Mouse (Mus musculus): ENCODE measurements around the gene Slc1a7.

The Slc1a7 gene

GRCm38 (mm10) chr4:107971162-107971561 is 3.0 kb downstream of the Slc1a7 start:
- no peak for DNase-seq (ENCODE audit: low spot score)

GRCm38 (mm10) chr4:107974527-107974926 is 6.4 kb downstream of the Slc1a7 start:
- DNase-seq (ENCODE audit: low spot score): no peak

DNA sequence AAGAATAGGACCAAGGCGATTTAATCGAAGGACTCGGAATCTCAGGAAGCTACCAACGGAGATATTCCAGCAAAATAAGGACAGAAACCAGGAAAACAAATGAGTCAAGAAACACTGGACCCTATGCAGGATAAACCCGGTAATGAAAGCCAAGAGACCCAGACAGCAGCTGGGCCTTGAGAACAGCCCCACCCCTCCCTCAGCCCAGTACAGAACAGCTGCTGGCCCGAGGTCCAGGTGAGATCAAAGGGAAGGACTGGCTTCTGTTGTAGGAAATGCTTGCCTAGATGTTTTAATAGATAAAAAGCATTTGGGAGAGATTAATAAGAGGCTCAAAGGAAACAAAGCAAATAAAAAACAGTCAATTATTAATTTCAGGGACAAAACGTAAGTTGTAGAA is 6.9 kb downstream of the Slc1a7 start:
- DNase-seq (ENCODE audit: low spot score): no peak

DNA sequence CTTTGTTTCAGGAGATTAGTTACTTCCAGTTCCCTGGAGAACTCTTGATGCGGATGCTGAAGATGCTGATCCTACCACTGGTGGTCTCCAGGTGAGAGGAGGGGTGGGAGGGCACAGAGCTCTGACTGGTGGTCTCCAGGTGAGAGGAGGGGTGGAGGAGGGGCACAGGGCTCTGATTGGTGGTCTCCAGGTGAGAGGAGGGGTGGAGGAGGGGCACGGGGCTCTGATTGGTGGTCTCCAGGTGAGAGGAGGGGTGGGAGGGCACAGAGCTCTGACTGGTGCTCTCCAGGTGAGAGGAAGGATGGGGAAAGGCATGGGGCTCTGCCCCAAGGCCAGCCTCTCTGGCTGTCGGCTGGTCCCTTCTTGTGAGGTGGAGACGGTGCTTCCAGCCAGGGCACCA is 9.5 kb downstream of the Slc1a7 start:
- no peak for DNase-seq (ENCODE audit: low spot score)

DNA sequence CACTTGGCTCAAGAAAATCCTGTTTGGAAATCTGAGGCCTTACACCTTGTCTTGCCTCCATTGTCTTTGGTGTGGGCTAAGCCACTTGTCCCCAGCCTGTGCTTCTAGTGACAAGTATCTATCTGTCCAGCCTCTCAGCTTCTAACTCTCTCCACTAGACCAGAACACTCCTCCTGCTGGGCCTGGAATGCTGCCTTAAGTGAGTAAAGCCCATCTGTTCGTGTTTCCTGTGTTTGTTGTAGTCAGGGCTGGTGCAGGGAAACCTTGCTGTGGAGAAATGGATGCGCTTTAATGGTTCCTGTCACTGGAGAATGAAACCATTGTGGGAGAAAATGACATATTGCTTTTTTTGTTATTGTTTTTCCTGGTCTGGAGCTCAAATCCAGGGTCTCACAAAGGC is 11.4 kb downstream of the Slc1a7 start:
- no peak for DNase-seq (ENCODE audit: low spot score)

DNA sequence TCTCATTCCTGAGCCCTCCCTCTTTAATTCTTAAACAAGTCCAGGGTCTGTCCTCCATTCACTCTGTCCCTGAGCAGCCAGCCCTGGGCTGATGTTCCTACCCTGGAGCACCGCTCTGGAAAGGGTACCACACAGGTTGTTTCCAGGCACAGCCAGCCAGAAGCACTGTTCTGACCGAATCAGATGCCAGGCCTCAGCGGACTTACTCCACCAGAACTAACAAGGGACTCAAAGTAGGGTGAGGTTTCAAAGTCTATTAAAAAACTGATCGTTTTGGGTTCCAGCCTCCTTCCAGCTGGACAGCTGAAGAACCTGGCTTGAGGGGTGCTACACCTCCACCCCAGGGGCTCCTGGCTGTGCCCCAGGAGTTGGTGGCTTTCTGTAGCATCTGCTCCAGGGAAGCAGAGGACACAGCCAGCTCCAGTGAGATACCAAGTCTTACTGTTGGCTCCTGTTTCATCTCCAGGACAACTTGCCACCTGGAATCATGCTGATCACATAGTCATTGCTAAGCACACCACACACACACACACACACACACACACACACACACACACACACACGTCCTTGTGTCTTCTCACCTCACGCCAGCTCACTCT is 12.0 kb downstream of the Slc1a7 start:
- no peak for DNase-seq (ENCODE audit: low spot score)

- DNase-seq (ENCODE audit: low spot score): no peak
Observed at GRCm38 (mm10) chr4:107983717-107984116, 15.6 kb downstream of the Slc1a7 start.

DNA sequence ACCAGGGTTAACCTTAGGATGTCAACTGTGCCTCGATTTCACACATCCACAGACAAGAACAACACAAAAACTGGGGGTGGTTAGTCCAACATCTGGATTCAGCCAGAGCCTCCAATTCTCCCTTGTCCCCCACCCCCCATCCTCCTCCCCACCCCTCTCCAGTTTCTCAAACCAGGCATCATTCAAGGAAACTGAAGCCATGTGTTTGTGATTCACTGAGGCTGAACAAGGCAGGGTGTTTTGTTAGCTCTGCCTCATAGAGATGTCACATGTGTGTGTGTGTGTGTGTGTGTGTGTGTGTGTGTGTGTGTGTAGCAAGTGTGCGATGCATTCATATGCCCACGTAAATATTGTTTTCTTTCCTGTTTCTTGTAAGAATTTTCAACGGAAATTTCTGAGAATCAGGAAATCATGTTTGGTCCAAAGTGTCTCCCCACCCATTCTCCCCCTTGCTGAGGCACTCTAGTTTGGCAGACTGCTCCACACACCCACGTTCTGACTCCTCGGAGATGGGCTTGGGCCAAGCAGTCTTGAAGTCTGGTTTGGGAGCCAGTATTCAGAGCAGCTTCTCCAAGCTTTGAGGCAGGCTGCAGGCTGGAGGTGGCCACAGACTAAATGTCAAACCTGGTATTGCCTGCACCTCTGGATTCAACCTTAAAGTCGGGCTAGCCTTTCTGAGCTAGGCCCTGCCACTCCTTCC is 16.3 kb downstream of the Slc1a7 start:
- DNase-seq (ENCODE audit: low spot score): no peak

GRCm38 (mm10) chr4:107985812-107986211 is 17.7 kb downstream of the Slc1a7 start:
- no peak for DNase-seq (ENCODE audit: low spot score)

- DNase-seq (ENCODE audit: low spot score): no peak
Observed at GRCm38 (mm10) chr4:107986386-107987168, 18.4 kb downstream of the Slc1a7 start.

GRCm38 (mm10) chr4:107988931-107989330 is 20.8 kb downstream of the Slc1a7 start:
- DNase-seq (ENCODE audit: low spot score): peak; percentile 39

- no peak for DNase-seq (ENCODE audit: low spot score)
Observed at GRCm38 (mm10) chr4:107990818-107991217, 22.7 kb downstream of the Slc1a7 start.

DNA sequence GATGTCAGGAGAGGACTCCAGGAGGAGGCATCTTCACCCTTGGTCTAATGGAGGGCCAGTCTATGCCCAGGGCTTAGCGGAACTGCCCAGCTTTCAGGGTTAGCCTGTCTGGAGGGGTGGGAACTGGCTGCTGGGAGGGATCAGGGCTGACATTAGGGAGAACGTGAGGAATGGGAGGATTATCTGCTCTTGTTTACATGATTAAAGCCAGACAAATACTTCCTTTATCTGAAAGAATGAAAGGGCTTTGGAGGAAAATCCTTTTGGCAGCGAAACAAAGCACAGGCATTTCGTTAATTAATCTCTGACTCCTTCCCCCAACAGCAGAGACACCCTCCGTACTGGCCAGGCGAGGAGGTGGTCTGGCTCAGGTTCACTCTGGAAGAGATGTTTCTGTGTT is 23.7 kb downstream of the Slc1a7 start:
- DNase-seq (ENCODE audit: low spot score): no peak

DNA sequence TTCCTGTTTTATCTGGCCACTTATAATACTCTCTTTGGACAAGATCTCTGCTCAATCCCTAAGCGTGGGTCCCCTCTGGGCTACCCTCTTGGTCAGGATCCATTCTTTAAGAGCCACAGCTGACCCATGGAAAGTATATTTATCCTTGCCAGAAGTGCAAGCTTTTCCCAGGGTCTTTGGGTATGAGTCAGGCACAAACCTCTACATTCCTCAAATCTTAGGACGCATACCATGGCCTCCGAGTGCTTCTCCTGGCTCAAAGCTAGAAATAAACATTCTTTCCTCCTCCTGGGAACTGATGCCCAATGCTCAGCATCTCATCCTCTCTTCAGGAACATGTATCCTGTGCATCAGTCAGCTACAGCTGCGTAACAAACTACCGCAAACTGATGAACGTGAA is 26.9 kb downstream of the Slc1a7 start:
- DNase-seq (ENCODE audit: low spot score): no peak

DNA sequence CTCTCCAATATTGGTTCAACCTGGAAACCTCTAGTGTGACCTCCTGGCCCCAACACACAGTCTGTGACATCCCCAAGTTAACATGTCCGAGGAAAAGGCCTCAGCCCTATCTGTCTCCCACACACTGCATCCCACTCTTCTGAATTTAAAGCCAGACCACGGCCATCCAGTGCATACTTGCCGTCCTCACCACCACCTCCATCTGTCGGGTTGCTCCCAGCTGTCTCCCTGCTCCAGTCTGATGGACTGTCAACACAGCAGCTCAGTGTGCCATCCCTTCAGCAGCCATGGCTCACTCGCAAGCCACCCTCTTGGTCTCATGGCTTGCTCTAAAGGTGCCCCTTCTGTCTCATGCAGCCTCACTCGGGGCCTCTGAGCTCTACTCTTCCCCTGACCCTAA is 27.6 kb downstream of the Slc1a7 start:
- no peak for DNase-seq (ENCODE audit: low spot score)

DNA sequence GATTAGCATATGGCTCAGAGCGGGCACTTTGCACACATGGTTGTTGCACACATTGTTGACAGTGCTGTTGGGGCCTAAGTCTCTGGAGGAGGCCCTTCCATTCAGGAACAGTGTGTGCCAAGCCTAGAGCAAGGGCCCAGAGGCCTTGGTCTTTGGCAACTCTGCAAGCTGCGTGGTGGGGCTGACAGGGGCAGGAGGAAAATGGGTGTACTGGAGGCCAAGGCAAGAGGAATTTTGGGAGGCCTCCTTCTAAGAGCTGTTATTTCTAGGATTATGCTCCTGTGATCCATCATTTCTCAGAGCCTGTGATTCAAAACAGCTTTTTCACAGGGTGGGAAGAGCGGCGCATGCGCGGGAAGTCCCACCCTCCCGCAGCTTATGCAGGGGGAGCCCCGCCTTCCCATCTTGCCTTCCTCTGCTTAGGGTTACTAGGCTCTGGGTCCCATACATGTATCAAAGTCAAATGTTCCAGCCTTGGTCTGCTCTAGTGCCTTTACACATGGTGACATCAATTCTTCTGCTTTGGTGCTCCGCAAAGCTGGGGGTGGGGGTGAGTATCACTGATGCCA is 28.4 kb downstream of the Slc1a7 start:
- no peak for DNase-seq (ENCODE audit: low spot score)

DNA sequence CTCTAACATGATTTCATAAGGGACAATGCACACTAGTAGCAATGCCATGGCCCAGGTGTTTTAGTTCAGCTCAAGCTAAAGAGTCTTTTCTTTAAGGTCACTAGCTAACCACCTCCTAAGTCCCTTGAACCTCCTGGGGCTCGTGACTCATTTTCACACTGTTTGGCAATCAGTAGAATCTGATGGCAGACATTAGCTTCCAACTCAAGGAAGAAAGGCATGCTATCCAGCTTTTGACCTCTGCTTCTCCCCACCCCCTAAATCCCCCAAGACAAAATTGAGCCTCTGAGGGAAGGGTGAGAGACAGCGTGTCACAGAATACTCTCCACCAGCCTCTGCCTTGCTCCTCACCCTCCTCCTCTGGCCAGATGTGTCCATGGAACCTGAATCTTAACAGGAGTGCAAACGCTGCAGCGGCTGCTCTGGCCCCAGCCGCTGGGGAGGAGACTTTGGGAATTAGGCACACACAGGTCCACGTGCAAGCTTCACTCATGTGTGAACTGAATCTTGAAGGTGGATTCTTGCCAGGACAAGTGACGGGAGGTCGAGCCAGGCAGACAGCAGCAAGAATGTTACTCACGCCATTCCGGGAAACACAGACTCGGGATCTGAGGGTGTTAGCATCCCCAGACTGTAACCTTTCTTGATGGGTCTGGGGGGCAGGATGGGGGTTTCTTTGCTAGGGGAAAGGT is 30.7 kb downstream of the Slc1a7 start:
- no peak for DNase-seq (ENCODE audit: low spot score)

GRCm38 (mm10) chr4:107999380-107999779 is 31.2 kb downstream of the Slc1a7 start:
- no peak for DNase-seq (ENCODE audit: low spot score)

GRCm38 (mm10) chr4:108005328-108005727 is 37.2 kb downstream of the Slc1a7 start:
- no peak for DNase-seq (ENCODE audit: low spot score)

DNA sequence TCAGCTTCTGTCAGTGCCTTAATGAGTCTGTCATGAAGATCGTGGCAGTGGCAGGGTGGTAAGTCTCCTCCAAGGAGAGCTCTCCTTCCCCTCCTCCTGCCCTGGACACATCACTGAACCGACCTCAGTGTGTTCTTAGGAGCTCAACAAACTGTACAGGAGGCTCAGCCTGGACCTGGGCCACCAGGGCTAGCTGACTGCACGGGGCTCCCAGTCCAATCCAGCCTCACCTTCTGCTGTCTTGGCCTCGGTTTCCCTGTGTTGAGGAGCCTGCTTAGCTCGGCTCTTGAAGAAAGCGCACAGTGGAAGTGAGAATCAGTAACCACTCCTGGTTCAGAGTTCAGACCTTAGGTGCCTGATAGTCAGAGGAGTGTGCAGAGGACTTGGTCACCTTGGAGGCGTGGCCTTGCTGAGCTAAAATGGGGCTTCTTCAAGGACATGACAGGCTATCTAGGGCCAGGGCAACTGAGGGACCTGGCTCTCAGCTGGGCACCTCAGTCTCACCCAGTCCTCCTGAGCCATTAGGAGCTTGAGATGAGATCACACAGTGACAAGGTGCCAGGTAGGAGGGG is 39.5 kb downstream of the Slc1a7 start:
- DNase-seq (ENCODE audit: low spot score): no peak

DNA sequence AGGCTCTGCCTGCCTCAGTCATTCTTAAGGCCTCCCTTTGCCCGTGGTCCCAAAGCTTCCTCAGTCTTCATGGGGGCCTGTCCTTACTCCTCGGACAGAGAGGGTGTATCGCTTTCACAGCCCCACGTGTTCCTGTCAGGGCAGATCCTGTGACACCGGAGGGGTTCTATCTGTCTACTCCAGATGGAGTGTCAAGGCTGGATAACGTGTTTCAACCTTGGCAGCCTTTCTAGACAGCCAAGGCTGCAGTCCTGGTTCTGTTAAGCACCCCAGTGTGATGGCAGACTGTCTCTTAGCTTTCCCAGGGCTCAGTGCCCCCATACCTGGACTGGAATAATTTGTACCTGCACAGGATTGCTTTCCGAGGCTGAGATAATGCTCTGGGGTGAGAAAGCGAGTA is 40.4 kb downstream of the Slc1a7 start:
- no peak for DNase-seq (ENCODE audit: low spot score)

DNA sequence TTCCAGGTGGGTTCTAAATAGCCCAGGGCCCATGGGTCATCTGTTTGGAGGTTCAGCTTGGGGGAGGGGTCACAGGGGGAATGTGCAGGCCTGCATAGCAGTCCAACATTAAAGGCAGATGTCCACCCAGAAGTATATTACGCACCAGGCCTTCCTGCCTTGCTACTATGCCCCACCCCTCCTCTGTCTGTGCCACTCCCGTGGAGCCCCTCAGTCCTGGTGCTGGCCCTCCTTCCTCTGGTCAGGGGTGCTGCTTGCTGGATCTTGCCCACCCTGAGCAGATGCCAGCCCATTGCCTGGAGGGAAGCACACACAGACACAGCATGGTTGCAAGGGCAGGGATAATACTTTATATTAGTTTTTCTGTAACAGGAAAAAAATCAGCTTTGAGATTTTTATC is 46.3 kb downstream of the Slc1a7 start:
- DNase-seq (ENCODE audit: low spot score): no peak
